Mouse (Mus musculus) limb, embryonic 14.5 days (tissue): ENCODE measurements at regions not wholly inside any gene's neighbourhood (a gene's known extent, or its start where the extent isn't known, plus 50 kb on each side); places are given as distances from the start of the nearest gene placed in this dataset.

ENCODE experiments used
- ATAC-seq: fragments of 200-750 bp; cut with Nextera tagmentation; 2 replicates; pipeline ENCODE4 v1.8.0; 2017; ENCODE audit warnings: low read depth, moderate number of reproducible peaks, moderate TSS enrichment; ENCODE audit not compliant: low FRiP score
- DNase-seq: peaks from one replicate; pipeline ENCODE4 v3.0.0-alpha.2; 2015; ENCODE audit warnings: low spot score
- H3K27ac ChIP-seq: fragments of 300-500 bp; sonication (generic); replicated peaks from 2 replicates; pipeline ENCODE4 v1.5.1; 2014; ENCODE audit warnings: low read depth, mild to moderate bottlenecking, low read length, moderate library complexity, mixed read lengths
- H3K27me3 ChIP-seq: fragments of 300-500 bp; sonication (generic); 2 replicates; pipeline ENCODE4 v1.6.1; 2014; ENCODE audit warnings: low read length, mixed read lengths; ENCODE audit not compliant: control insufficient read depth, insufficient read depth
- H3K36me3 ChIP-seq: fragments of 300-500 bp; sonication (generic); 2 replicates; pipeline ENCODE4 v1.6.1; 2014; ENCODE audit warnings: mild to moderate bottlenecking, low read length, moderate library complexity, mixed read lengths; ENCODE audit not compliant: control insufficient read depth, insufficient read depth
- H3K4me1 ChIP-seq: fragments of 300-500 bp; sonication (generic); 2 replicates; pipeline ENCODE4 v1.6.1; 2014; ENCODE audit warnings: antibody characterized with exemption, low read length, mixed read lengths; ENCODE audit not compliant: control insufficient read depth, insufficient read depth
- H3K4me2 ChIP-seq: fragments of 300-500 bp; sonication (generic); replicated peaks from 2 replicates; pipeline ENCODE4 v1.6.1; 2014; ENCODE audit warnings: low read depth, mild to moderate bottlenecking, low read length, moderate library complexity; ENCODE audit not compliant: severe bottlenecking
- H3K4me3 ChIP-seq: fragments of 300-500 bp; sonication (generic); replicated peaks from 2 replicates; pipeline ENCODE4 v1.5.1; 2014; ENCODE audit warnings: low read length
- H3K9ac ChIP-seq: fragments of 300-500 bp; sonication (generic); 2 replicates; pipeline ENCODE4 v1.6.1; 2014; ENCODE audit warnings: mild to moderate bottlenecking, low read depth, low read length, moderate library complexity; ENCODE audit not compliant: severe bottlenecking
- H3K9me3 ChIP-seq: fragments of 300-500 bp; sonication (generic); 2 replicates; pipeline ENCODE4 v1.6.1; 2016; ENCODE audit warnings: low read length; ENCODE audit not compliant: control insufficient read depth
- POLR2A ChIP-seq: fragments of 200-500 bp; IDR thresholded peaks from 2 replicates; pipeline ENCODE4 v1.8.0; 2012; ENCODE audit warnings: inconsistent platforms, mild to moderate bottlenecking, moderate library complexity, borderline replicate concordance; ENCODE audit not compliant: insufficient read depth, insufficient read length; ENCODE audit errors: extremely low read depth
- WGBS: fragments of 180-500 bp; shearing (Covaris S2); extraction: QIAGEN DNeasy Blood & Tissue Kit; methylation state at CpG from one replicate; pipeline ENCODE4 v1.1.7; 2014; 5-methylcytosine and 5-hydroxymethylcytosine counted together

- H3K4me1 ChIP-seq: no peaks in the 10 kb centered on the region
- no peak overlapping the region for H3K4me2 ChIP-seq
- H3K36me3 ChIP-seq: no peaks in the 10 kb centered on the region
- ATAC-seq (no peak), DNase-seq (no peak)
- no peaks in the 10 kb centered on the region for H3K27me3 ChIP-seq
- no peaks in the 10 kb centered on the region for H3K9me3 ChIP-seq
- no peak for TF ChIP-seq POLR2A
- no peak overlapping the region for H3K4me3 ChIP-seq
- 76% methylated on average over 3 of the region's 3 CpGs for WGBS
- no peak overlapping the region for H3K9ac ChIP-seq
- no peak overlapping the region for H3K27ac ChIP-seq
These were observed 81.9 kb downstream of the Tm2d3 start for GRCm38 (mm10) chr7:65772845-65773244.

GRCm38 (mm10) chr7:65773948-65774347 lies 83.0 kb downstream of the Tm2d3 start:
- H3K27me3 ChIP-seq: no peaks in the 10 kb centered on the region
- TF ChIP-seq POLR2A: no peak
- no peak overlapping the region for H3K4me3 ChIP-seq
- H3K4me2 ChIP-seq: no peak overlapping the region
- DNase-seq (no peak), ATAC-seq (no peak)
- H3K36me3 ChIP-seq: no peaks in the 10 kb centered on the region
- WGBS: 75% methylated on average over 2 of the region's 2 CpGs
- H3K27ac ChIP-seq: no peak overlapping the region
- H3K4me1 ChIP-seq: no peaks in the 10 kb centered on the region
- no peaks in the 10 kb centered on the region for H3K9me3 ChIP-seq
- H3K9ac ChIP-seq: no peak overlapping the region

GRCm38 (mm10) chr7:65774388-65775015 lies 83.5 kb downstream of the Tm2d3 start:
- H3K9me3 ChIP-seq: no peaks in the 10 kb centered on the region
- no peak for DNase-seq
- ATAC-seq: no peak
- 0 out of 2 replicates have a peak, but pooled peaks cover 4% of the 10 kb centered on the region for H3K4me1 ChIP-seq
- no peaks in the 10 kb centered on the region for H3K27me3 ChIP-seq
- no peak overlapping the region for H3K4me3 ChIP-seq
- 88% methylated on average over 11 of the region's 11 CpGs for WGBS
- H3K9ac ChIP-seq: no peak overlapping the region
- H3K4me2 ChIP-seq: no peak overlapping the region
- no peak for TF ChIP-seq POLR2A
- H3K27ac ChIP-seq: no peak overlapping the region
- H3K36me3 ChIP-seq: no peaks in the 10 kb centered on the region

- H3K9me3 ChIP-seq: no peaks in the 10 kb centered on the region
- 0 out of 2 replicates have a peak, but pooled peaks cover 5% of the 10 kb centered on the region for H3K4me1 ChIP-seq
- H3K36me3 ChIP-seq: no peaks in the 10 kb centered on the region
- H3K4me3 ChIP-seq: no peak overlapping the region
- H3K27ac ChIP-seq: no peak overlapping the region
- no peak for TF ChIP-seq POLR2A
- ATAC-seq: no peak
- H3K9ac ChIP-seq: no peak overlapping the region
- 89% methylated on average over 3 of the region's 3 CpGs for WGBS
- H3K4me2 ChIP-seq: no peak overlapping the region
- H3K27me3 ChIP-seq: no peaks in the 10 kb centered on the region
- no peak for DNase-seq
These were observed 84.0 kb downstream of the Tm2d3 start for GRCm38 (mm10) chr7:65775016-65775415.

GRCm38 (mm10) chr7:65779716-65780372 lies 81.7 kb upstream of the Pcsk6 start:
- WGBS: 56% methylated on average over 14 of the region's 14 CpGs
- Histone ChIP-seq H3K4me3 (no peak overlapping the region), H3K27ac (no peak overlapping the region), H3K36me3 (no peaks in the 10 kb centered on the region), H3K4me1 (peaks cover 31% of the 10 kb centered on the region), H3K4me2 (peak overlapping the region; percentile 6; the same call in 1 of the 2 replicates), H3K9ac (no peak overlapping the region), H3K27me3 (no peaks in the 10 kb centered on the region), H3K9me3 (no peaks in the 10 kb centered on the region)
- no peak for TF ChIP-seq POLR2A
- ATAC-seq (no peak), DNase-seq (peak; percentile 14)
